In genomic region chr15:91609713-91610112, GRCm38 (mm10) we compare ENCODE assay signal across 9 mouse cellular contexts. TPM values are rescaled to one million over a fixed set of nuclear protein-coding genes. Genes with fewer than 3 reads are reported as not detected.
DNase-seq lines count a peak whose midpoint lies in the region; ATAC-seq and TF ChIP-seq lines count a peak whose summit lies in the region.
"Had no signal": no experiment of that assay in that cellular context is flagged by ENCODE, and none has a peak within 500 bp of the region (broad histone marks: within the 10 kb centered on the region; RNA-seq: fewer than 3 reads in every experiment).

No protein-coding gene starts in this region.

- no peak overlapping the region for H3K27ac ChIP-seq in ES-Bruce4 (ENCODE audit: insufficient read depth, low read length)
- H3K27ac ChIP-seq: limb, embryonic 13.5 days had no signal

- no peaks in the 10 kb centered on the region for H3K9me3 ChIP-seq in ES-Bruce4 (replicated peaks; ENCODE audit: control insufficient read depth, insufficient read depth, low read length, poor library complexity, severe bottlenecking)
- H3K9me3 ChIP-seq: limb, embryonic 13.5 days had no signal

- H3K9ac ChIP-seq in ES-Bruce4 (ENCODE audit: low read depth, poor library complexity, severe bottlenecking), result no peak overlapping the region
- H3K9ac ChIP-seq: limb, embryonic 13.5 days had no signal

- TF ChIP-seq EP300 in ES-Bruce4 (IDR thresholded peaks at IDR 0.05; ENCODE audit: insufficient read depth, low read depth, low read length), result no peak

- peak; percentile 10 for TF ChIP-seq CTCF in ES-Bruce4 (IDR thresholded peaks at IDR 0.05; ENCODE audit: low read depth, low read length)

- TF ChIP-seq POLR2A in ES-Bruce4 (IDR thresholded peaks at IDR 0.05; ENCODE audit: insufficient read depth, low read length), result no peak

- no peaks in the 10 kb centered on the region for H3K27me3 ChIP-seq in ES-Bruce4 (ENCODE audit: control insufficient read depth, insufficient read depth, low read length, poor library complexity, severe bottlenecking)
- H3K27me3 ChIP-seq: limb, embryonic 13.5 days had no signal

- no peaks in the 10 kb centered on the region for H3K36me3 ChIP-seq in ES-Bruce4 (ENCODE audit: control insufficient read depth, insufficient read depth, low read length, poor library complexity, severe bottlenecking)
- H3K36me3 ChIP-seq: limb, embryonic 13.5 days had no signal

- DNase-seq in gastrocnemius, adult 18-20 months (ENCODE audit: low spot score), result peak; percentile 54
- no peak for DNase-seq in gastrocnemius, postnatal 25 days
- peak; percentile 47 for DNase-seq in cerebellum, adult 11-12 months
- peak; percentile 21 to 42 for DNase-seq in layer of hippocampus, postnatal 36 days
- DNase-seq in naive thymus-derived CD4-positive, alpha-beta T cell, adult 2 months (ENCODE audit: low read depth), result peak; percentile 30
- DNase-seq in thymus, postnatal 0 days (ENCODE audit: low spot score), result peak; percentile 50

- peak; percentile 91 for ATAC-seq in granulocyte monocyte progenitor cell, adult 5-6 weeks (replicated peaks; ENCODE audit: poor library complexity, severe bottlenecking)

- no peaks in the 10 kb centered on the region for H3K4me1 ChIP-seq in ES-Bruce4 (ENCODE audit: control insufficient read depth, insufficient read depth, low read length)
- H3K4me1 ChIP-seq: limb, embryonic 13.5 days had no signal

- no peak overlapping the region for H3K4me3 ChIP-seq in ES-Bruce4 (ENCODE audit: low read depth, low read length)
- H3K4me3 ChIP-seq: limb, embryonic 13.5 days had no signal

RNA-seq across cellular contexts. Expression of gene Slc2a13, which starts 36.7 kb away (rescaled TPM):
- under 1 TPM; 0.68 to 0.90 TPM for total RNA-seq in gastrocnemius, adult 18-20 months (2021)
- total RNA-seq in gastrocnemius, postnatal 25 days (2021), result 1 to 10 TPM; 1.2 to 1.6 TPM
- polyA plus RNA-seq in ES-Bruce4 (2011; ENCODE audit: insufficient read depth, insufficient read length, low read depth, missing spikeins), result not detected in 2 replicates
- not detected in 2 replicates for total RNA-seq in granulocyte monocyte progenitor cell, adult 5-6 weeks (2014; fragmentation: Nextera tagmentation)
- total RNA-seq in granulocyte monocyte progenitor cell, adult 5-6 weeks (2017), result not detected in 2 replicates
- 10 to 100 TPM; 72.1 to 72.8 TPM for total RNA-seq in layer of hippocampus, postnatal 36 days (2021)
- 1.9 and 2.1 TPM in 2 replicates for polyA plus RNA-seq in thymus, postnatal 0 days (2015; fragmentation: Nextera tagmentation; extraction: Ambion mirVana)

Comparison
In these comparisons a context has a peak if more than half of its experiments do, and no peak if none do; other contexts are left out.
1. RNA of gene Slc2a13, which starts 36.7 kb away (total RNA-seq): 72.1 to 72.8 TPM in layer of hippocampus, postnatal 36 days; 1.2 to 1.6 TPM in gastrocnemius, postnatal 25 days, 0.68 to 0.90 TPM in gastrocnemius, adult 18-20 months and not detected in granulocyte monocyte progenitor cell, adult 5-6 weeks; every median in the first group is over 10 times any median in the second.